7 mouse cellular contexts compared by ENCODE assay signal in genomic region chr3:95754345-95755206, GRCm38 (mm10). TPM values are rescaled to one million over a fixed set of nuclear protein-coding genes. Genes with fewer than 3 reads are reported as not detected.
DNase-seq lines count a peak whose midpoint lies in the region; ATAC-seq lines count a peak whose summit lies in the region.

No protein-coding gene starts in this region.

- peak overlapping the region; percentile 82 for H3K9ac ChIP-seq in embryonic facial prominence, embryonic 11.5 days (replicated peaks; ENCODE audit: low read length)
- peak overlapping the region; percentile 69 for H3K9ac ChIP-seq in midbrain, embryonic 13.5 days (replicated peaks)

- no peaks in the 10 kb centered on the region for H3K4me1 ChIP-seq in embryonic facial prominence, embryonic 11.5 days (ENCODE audit: control insufficient read depth, insufficient read depth, low read length)
- peaks cover 7% of the 10 kb centered on the region; the same call in 1 of the 2 replicates for H3K4me1 ChIP-seq in limb, embryonic 10.5 days
- peaks cover 9% of the 10 kb centered on the region for H3K4me1 ChIP-seq in midbrain, embryonic 13.5 days (replicated peaks)

- peak overlapping the region; percentile 43 for H3K4me2 ChIP-seq in embryonic facial prominence, embryonic 11.5 days (ENCODE audit: low read depth, low read length)
- peak overlapping the region; percentile 85 for H3K4me2 ChIP-seq in midbrain, embryonic 13.5 days (replicated peaks)

- peak; percentile 95 for DNase-seq in adrenal gland, postnatal 14 days
- peak; percentile 95 for DNase-seq in embryonic facial prominence, embryonic 11.5 days (ENCODE audit: low spot score)
- peak; percentile 96 for DNase-seq in kidney, adult 11 months
- peak; percentile 86 for DNase-seq in limb, embryonic 10.5 days (ENCODE audit: low spot score)
- peak; percentile 77 for DNase-seq in spleen, adult 12 weeks (ENCODE audit: low spot score)

- peak; percentile 98 for ATAC-seq in embryonic facial prominence, embryonic 11.5 days (replicated peaks; ENCODE audit: insufficient number of reproducible peaks, low FRiP score, low TSS enrichment, low read depth)
- ATAC-seq in granulocyte monocyte progenitor cell, adult 5-6 weeks (replicated peaks; ENCODE audit: poor library complexity, severe bottlenecking) = peak; percentile 98
- ATAC-seq in midbrain, embryonic 13.5 days = peak; percentile 100

- no peak overlapping the region for H3K27ac ChIP-seq in embryonic facial prominence, embryonic 11.5 days (replicated peaks; ENCODE audit: low read depth, low read length)
- peak overlapping the region; percentile 86 for H3K27ac ChIP-seq in limb, embryonic 10.5 days
- no peak overlapping the region for H3K27ac ChIP-seq in midbrain, embryonic 13.5 days

- no peaks in the 10 kb centered on the region for H3K9me3 ChIP-seq in embryonic facial prominence, embryonic 11.5 days (replicated peaks; ENCODE audit: control insufficient read depth, low read length)
- no peaks in the 10 kb centered on the region for H3K9me3 ChIP-seq in limb, embryonic 10.5 days (replicated peaks)
- no peaks in the 10 kb centered on the region for H3K9me3 ChIP-seq in midbrain, embryonic 13.5 days

- WGBS in embryonic facial prominence, embryonic 11.5 days = under 1% methylated on average over 30 of the region's 30 CpGs
- under 1% methylated on average over 30 of the region's 30 CpGs for WGBS in limb, embryonic 10.5 days
- under 1% methylated on average over 30 of the region's 30 CpGs for WGBS in midbrain, embryonic 13.5 days

- no peaks in the 10 kb centered on the region; the same call in 1 of the 2 replicates for H3K36me3 ChIP-seq in embryonic facial prominence, embryonic 11.5 days (replicated peaks; ENCODE audit: control insufficient read depth, insufficient read depth, low read depth, low read length)
- H3K36me3 ChIP-seq in limb, embryonic 10.5 days = peaks cover 35% of the 10 kb centered on the region
- H3K36me3 ChIP-seq in midbrain, embryonic 13.5 days = peaks cover 32% of the 10 kb centered on the region

- H3K4me3 ChIP-seq in embryonic facial prominence, embryonic 11.5 days (ENCODE audit: low read depth, low read length) = peak overlapping the region; percentile 69
- H3K4me3 ChIP-seq in limb, embryonic 10.5 days = peak overlapping the region; percentile 84
- peak overlapping the region; percentile 65 for H3K4me3 ChIP-seq in midbrain, embryonic 13.5 days (replicated peaks)

- H3K27me3 ChIP-seq in embryonic facial prominence, embryonic 11.5 days (ENCODE audit: control insufficient read depth, insufficient read depth, low read length) = no peaks in the 10 kb centered on the region
- no peaks in the 10 kb centered on the region for H3K27me3 ChIP-seq in limb, embryonic 10.5 days (ENCODE audit: low read depth, poor library complexity, severe bottlenecking)
- H3K27me3 ChIP-seq in midbrain, embryonic 13.5 days = no peaks in the 10 kb centered on the region

RNA-seq across cellular contexts. Expression of gene Tars2, which starts 5.4 kb away (rescaled TPM):
- 49.6 and 52.3 TPM in 2 replicates for total RNA-seq in adrenal gland, postnatal 14 days (2021)
- 47.7 and 53.1 TPM in 2 replicates for polyA plus RNA-seq in embryonic facial prominence, embryonic 11.5 days (2014; fragmentation: Nextera tagmentation; extraction: Ambion mirVana)
- 63.0 and 69.1 TPM in 2 replicates for total RNA-seq in granulocyte monocyte progenitor cell, adult 5-6 weeks (2014; fragmentation: Nextera tagmentation)
- 47.6 and 53.2 TPM in 2 replicates for total RNA-seq in granulocyte monocyte progenitor cell, adult 5-6 weeks (2017)
- polyA plus RNA-seq in limb, embryonic 10.5 days (2016; fragmentation: Nextera tagmentation; extraction: Ambion mirVana) = 82.1 and 86.1 TPM in 2 replicates
- polyA plus RNA-seq in midbrain, embryonic 13.5 days (2015; fragmentation: Nextera tagmentation; extraction: Ambion mirVana) = 44.7 and 45.5 TPM in 2 replicates

RNA-seq across cellular contexts. Expression of gene Ecm1, which starts 15.2 kb away (rescaled TPM):
- total RNA-seq in adrenal gland, postnatal 14 days (2021) = 188 and 208 TPM in 2 replicates
- 5.1 and 6.1 TPM in 2 replicates for polyA plus RNA-seq in embryonic facial prominence, embryonic 11.5 days (2014; fragmentation: Nextera tagmentation; extraction: Ambion mirVana)
- 5.6 and 10.4 TPM in 2 replicates for total RNA-seq in granulocyte monocyte progenitor cell, adult 5-6 weeks (2014; fragmentation: Nextera tagmentation)
- total RNA-seq in granulocyte monocyte progenitor cell, adult 5-6 weeks (2017) = 0.30 TPM in 1 of 2 replicates, not detected in the other
- 7.5 and 11.1 TPM in 2 replicates for polyA plus RNA-seq in limb, embryonic 10.5 days (2016; fragmentation: Nextera tagmentation; extraction: Ambion mirVana)
- 11.3 and 11.8 TPM in 2 replicates for polyA plus RNA-seq in midbrain, embryonic 13.5 days (2015; fragmentation: Nextera tagmentation; extraction: Ambion mirVana)
